In the genomic region with DNA sequence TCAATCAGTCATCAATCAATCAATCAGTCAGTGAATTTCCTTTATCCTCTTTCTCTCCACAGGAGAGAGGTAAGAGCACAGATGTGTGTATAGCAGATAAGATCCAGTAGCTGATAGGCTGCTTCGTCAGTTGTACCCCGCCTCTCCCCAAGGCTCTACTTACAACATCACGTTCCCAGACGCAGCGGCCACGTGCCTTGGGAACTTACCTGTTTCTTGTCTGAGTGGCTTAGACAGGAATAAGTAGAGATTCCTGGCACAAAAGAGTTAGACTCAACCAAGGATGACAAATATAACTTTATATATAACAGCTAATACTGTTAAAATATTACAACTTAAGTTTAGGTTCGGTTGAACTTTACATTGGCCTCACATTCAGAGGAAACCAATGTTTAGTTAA, we compare ENCODE assay signal across 13 mouse cellular contexts. TPM values are rescaled to one million over a fixed set of nuclear protein-coding genes. Genes with fewer than 3 reads are reported as not detected.
DNase-seq lines count a peak whose midpoint lies in the region; ATAC-seq lines count a peak whose summit lies in the region.
"Had no signal": no experiment of that assay in that cellular context is flagged by ENCODE, and none has a peak within 500 bp of the region (broad histone marks: within the 10 kb centered on the region; RNA-seq: fewer than 3 reads in every experiment).

No protein-coding gene starts in this region.

- peak; percentile 44 for DNase-seq in adrenal gland, postnatal 10 days
- DNase-seq in adrenal gland, postnatal 4 days (ENCODE audit: low spot score in 2 of 2), result no peak
- DNase-seq in kidney, adult 8-10 months, result peak; percentile 68 to 82
- DNase-seq in lung, postnatal 36 days, result peak; percentile 65
- DNase-seq in left cerebral cortex, adult 9 months (ENCODE audit: low spot score in 2 of 2), result no peak
- no peak for DNase-seq in thymus, postnatal 0 days (ENCODE audit: low spot score)
- DNase-seq: cerebellum, adult 9-11 months had no signal

- no peak for ATAC-seq in megakaryocyte, adult 5-6 weeks (ENCODE audit: poor library complexity, severe bottlenecking)
- ATAC-seq: midbrain, embryonic 13.5 days had no signal

- H3K9me3 ChIP-seq in megakaryocyte, embryonic 14.5 days, result peaks cover 10% of the 10 kb centered on the region
- H3K9me3 ChIP-seq: hindbrain, embryonic 10.5 days; limb, embryonic 10.5 days; midbrain, embryonic 13.5 days had no signal

- H3K4me1 ChIP-seq in megakaryocyte, embryonic 14.5 days, result peaks cover 33% of the 10 kb centered on the region
- H3K4me1 ChIP-seq: hindbrain, embryonic 10.5 days; limb, embryonic 10.5 days; midbrain, embryonic 13.5 days had no signal

- H3K27me3 ChIP-seq in megakaryocyte, embryonic 14.5 days (replicated peaks), result peaks cover 4% of the 10 kb centered on the region
- H3K27me3 ChIP-seq: midbrain, embryonic 13.5 days had no signal

- H3K36me3 ChIP-seq in megakaryocyte, embryonic 14.5 days (replicated peaks; ENCODE audit: low read length), result no peaks in the 10 kb centered on the region
- H3K36me3 ChIP-seq: hindbrain, embryonic 10.5 days; limb, embryonic 10.5 days; midbrain, embryonic 13.5 days had no signal

- peak overlapping the region; percentile 57 for H3K4me3 ChIP-seq in megakaryocyte, embryonic 14.5 days (replicated peaks)
- H3K4me3 ChIP-seq: hindbrain, embryonic 10.5 days; limb, embryonic 10.5 days; midbrain, embryonic 13.5 days had no signal

RNA-seq across cellular contexts. Expression of a gene that starts 12.7 kb away (rescaled TPM):
- total RNA-seq in adrenal gland, postnatal 10 days (2021), result 1 to 10 TPM; 1.9 to 2.8 TPM
- total RNA-seq in adrenal gland, postnatal 4 days (2021), result 1 to 10 TPM; 1.0 to 1.6 TPM
- polyA plus RNA-seq in megakaryocyte, embryonic 14.5 days (2012; ENCODE audit: insufficient read depth, low replicate concordance), result not detected in 2 replicates
- 0.11 TPM in 1 of 2 replicates, not detected in the other for total RNA-seq in megakaryocyte, adult 5-6 weeks (2015)
- total RNA-seq in megakaryocyte, adult 5-6 weeks (2017), result 0.15 TPM in 1 of 2 replicates, not detected in the other
- 0.13 and 0.59 TPM in 2 replicates for polyA plus RNA-seq in thymus, postnatal 0 days (2015; fragmentation: Nextera tagmentation; extraction: Ambion mirVana)
- polyA plus RNA-seq: forebrain, embryonic 11.5 days had no signal

Comparison
In these comparisons a context has a peak if more than half of its experiments do, and no peak if none do; other contexts are left out.
1. DNase-seq: peak in adrenal gland, postnatal 10 days (single experiment), kidney, adult 8-10 months (2 of 2) and lung, postnatal 36 days (single experiment); none in adrenal gland, postnatal 4 days (0 of 2), left cerebral cortex, adult 9 months (0 of 2) and thymus, postnatal 0 days (single experiment).